Mouse (Mus musculus) urinary bladder, postnatal 0 days (tissue): Measurements from ENCODE around the gene Smyd4. TPM values are rescaled to one million over a fixed set of nuclear protein-coding genes. Genes with fewer than 3 reads are reported as not detected.

Experiments
- microRNA-seq: library from miRNA; unstranded; fragments of <30 nt; microRNA quantifications from one replicate; pipeline ENCODE4, GENCODE M21; 2016
- polyA plus RNA-seq: library from polyadenylated mRNA; unstranded; fragments of >200 nt; fragmentation: Nextera tagmentation; extraction: Ambion mirVana; gene quantifications from 2 replicates; pipeline ENCODE4 v1.2.1, GENCODE M21; 2015

The Smyd4 gene
- polyA plus RNA-seq: 11.2 and 11.3 TPM in 2 replicates

DNA sequence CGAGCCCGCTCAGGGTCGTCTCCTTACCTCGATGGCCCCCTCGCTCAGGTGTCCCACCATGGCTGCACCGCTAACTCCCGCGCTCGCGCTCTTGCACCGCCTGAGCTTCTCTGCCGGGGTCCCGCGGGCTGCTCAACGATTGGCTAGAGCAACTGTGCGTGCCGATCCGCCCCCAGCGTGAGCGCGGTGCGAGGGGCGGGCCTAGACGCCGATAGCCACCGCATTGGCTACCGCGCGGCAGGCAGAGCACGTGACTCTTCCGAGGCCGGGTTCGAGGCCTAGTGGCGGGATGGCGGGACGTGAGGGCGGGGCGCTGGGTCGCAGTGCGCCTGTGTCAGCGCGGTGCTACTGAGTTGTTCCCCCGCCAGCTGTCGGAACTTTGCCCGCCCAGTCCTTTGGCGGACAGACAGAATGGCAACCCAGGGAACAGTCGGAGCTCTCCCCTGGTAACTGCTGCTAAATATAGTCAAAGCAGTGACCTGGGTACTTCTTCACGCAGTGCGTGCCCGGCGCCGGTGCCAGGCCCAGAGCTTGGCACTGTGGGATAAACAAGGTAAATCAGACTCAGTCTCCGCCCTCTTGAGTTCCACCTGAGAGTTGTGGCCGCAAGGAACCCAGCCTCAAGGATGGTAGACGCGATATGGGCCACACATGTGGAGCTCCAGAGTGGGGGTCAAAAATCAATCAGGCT lies at the start of gene Smyd4, which contains the start of gene Rpa1:
TSS of gene Smyd4 (plus strand) at position 235 of the 691 bp plus-strand sequence.
TSS of gene Rpa1 (minus strand) at position 126 of the 691 bp plus-strand sequence.

DNA sequence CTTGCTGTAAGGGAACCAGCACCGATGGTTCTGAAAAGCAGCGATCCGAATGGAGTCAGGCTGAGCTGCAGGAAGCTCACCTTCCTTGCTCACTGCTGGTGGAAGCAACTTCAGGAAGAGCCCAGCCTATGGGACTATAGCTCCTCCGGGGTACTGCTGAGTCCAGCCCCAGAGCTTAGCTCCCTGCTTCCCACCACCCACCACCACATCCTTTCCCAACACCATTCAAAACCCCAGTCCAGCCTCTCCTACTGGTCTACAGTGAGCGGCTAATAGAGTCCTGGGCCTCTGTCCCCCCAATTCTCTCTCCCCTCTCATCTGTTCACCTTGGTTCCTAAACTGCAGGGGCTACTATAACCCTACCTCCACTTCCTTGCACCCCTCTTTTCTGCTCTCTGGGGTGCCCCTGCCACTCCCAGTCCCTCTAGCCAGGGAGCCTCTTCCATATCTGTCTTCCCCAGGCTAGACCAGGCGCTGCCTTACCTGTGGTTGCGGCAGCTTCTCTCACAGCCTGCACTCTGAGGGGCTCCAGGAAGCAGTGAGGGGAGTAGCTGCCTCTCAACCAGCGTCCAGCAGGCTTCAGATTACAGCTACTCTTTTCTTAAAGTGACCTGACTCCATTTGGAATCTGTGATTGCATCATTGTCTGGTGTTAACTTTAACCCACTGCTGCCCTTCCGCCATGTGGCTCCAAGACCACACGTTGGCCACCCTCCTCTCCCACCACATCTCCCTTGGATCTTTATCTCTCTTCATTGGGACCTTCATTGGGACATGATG lies 74.0 kb downstream of the Smyd4 start, which contains the start of gene Serpinf1:
TSS of gene Serpinf1 (minus strand) at position 689 of the 780 bp plus-strand sequence.

DNA sequence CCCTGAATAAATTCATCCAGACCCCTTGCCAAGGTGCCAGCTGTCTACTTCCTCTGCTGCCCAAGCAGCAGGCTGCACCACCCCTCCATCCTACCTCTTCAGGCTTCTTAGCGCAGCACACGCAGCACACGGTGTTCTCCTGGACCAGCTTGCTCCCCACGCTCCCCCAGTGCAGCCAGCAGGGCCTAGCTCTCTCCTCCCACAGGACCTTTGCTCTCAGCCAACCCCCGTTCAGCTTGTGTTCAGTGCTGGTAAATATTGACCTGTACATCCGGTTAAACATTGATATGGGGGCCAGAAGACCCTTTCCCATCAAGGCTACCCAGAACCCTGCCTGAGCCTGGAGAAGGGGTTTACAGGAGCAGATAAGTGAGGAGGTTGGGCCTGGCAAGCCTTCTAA lies 91.1 kb downstream of the Smyd4 start, which contains the start of gene Serpinf2:
TSS of gene Serpinf2 (minus strand) at position 229 of the 400 bp plus-strand sequence.

GRCm38 (mm10) chr11:75453991-75454930 lies 106.0 kb downstream of the Smyd4 start, which contains the start of gene Wdr81:
Wdr81 (minus strand) TSS chr11:75454717.

Small RNA genes within 50 kb of the gene (microRNA-seq; reads per million reads assigned to microRNA genes)
- not detected for gene Gm47300

Other genes starting within 250 kb of the Smyd4 start
- 8.1 and 10.2 TPM in 2 replicates for gene Hic1, start 178.9 kb upstream of the Smyd4 start, polyA plus RNA-seq
- gene Ovca2, start 169.6 kb upstream of the Smyd4 start, polyA plus RNA-seq: 14.8 and 15.7 TPM in 2 replicates
- 15.7 and 16.8 TPM in 2 replicates for gene Dph1, start 157.2 kb upstream of the Smyd4 start, polyA plus RNA-seq
- 17.9 and 18.6 TPM in 2 replicates for gene Rtn4rl1, start 154.7 kb upstream of the Smyd4 start, polyA plus RNA-seq
- gene Rpa1, start 109 bp upstream of the Smyd4 start, polyA plus RNA-seq: 95.4 and 102 TPM in 2 replicates
- gene Serpinf1, start 74.3 kb downstream of the Smyd4 start, polyA plus RNA-seq: 168 and 180 TPM in 2 replicates
- 0.21 and 0.57 TPM in 2 replicates for gene Serpinf2, start 91.2 kb downstream of the Smyd4 start, polyA plus RNA-seq
- 3.1 and 3.6 TPM in 2 replicates for gene Wdr81, start 106.3 kb downstream of the Smyd4 start, polyA plus RNA-seq
- 20.0 and 24.6 TPM in 2 replicates for gene Tlcd2, start 113.3 kb downstream of the Smyd4 start, polyA plus RNA-seq
- gene Prpf8, start 138.4 kb downstream of the Smyd4 start, polyA plus RNA-seq: 18.4 and 19.3 TPM in 2 replicates
- gene Rilp, start 161.7 kb downstream of the Smyd4 start, polyA plus RNA-seq: 3.8 and 4.4 TPM in 2 replicates
- 2.7 and 3.2 TPM in 2 replicates for gene Scarf1, start 165.1 kb downstream of the Smyd4 start, polyA plus RNA-seq
- gene Slc43a2, start 183.3 kb downstream of the Smyd4 start, polyA plus RNA-seq: 3.7 and 4.3 TPM in 2 replicates
- gene Pitpna, start 239.7 kb downstream of the Smyd4 start, polyA plus RNA-seq: 110 and 112 TPM in 2 replicates